Mouse (Mus musculus): Measurements from ENCODE around the gene Aldh1l1.

GRCm38 (mm10) chr6:90568721-90569120 is 82.5 kb downstream of the Aldh1l1 start:
- no peak for TF ChIP-seq CTCF (IDR thresholded peaks at IDR 0.05; ENCODE audit: low read depth, low read length)
- TF ChIP-seq EP300 (IDR thresholded peaks at IDR 0.05; ENCODE audit: insufficient read depth, low read depth, low read length), result no peak
- TF ChIP-seq POLR2A (IDR thresholded peaks at IDR 0.05; ENCODE audit: insufficient read depth, low read length), result no peak
